Mouse (Mus musculus) mouse embryonic stem cell (cell line): Measurements from ENCODE around the gene Spn.

Source experiments
- in situ Hi-C, 2 experiments: fragments of 300-500 bp; cut with MboI; formaldehyde crosslinking; loops; 1 replicate in 1 of 2; 3 replicates in 1 of 2; pipeline ENCODE4 v1.14.3; 2019 to 2020; ENCODE audit warnings: low sequenced_read_pairs in 2 of 2, low pct_unique_long_range_greater_than_20kb in 1 of 2, mixed read lengths in 1 of 2; ENCODE audit not compliant: unreplicated experiment in 1 of 2

Spn gene

DNA sequence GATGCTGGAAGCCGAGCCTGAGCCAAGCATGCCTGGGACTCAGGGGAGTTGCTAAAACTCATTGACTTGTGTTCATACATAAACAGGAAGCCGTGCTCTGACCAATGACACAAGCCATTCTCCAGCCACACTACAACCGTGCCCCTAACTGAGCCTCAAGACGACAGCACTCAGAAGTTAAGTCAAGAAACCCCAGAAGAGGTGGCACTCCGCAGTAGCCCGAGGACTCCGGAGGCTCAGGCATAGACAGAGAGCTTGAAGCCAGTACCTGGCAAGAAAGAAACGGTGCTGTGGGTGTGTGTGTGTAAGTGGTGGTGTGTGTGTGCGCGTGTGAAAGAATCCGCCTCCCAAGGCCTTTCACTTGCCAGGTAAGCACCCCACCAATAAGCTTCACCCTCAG, 22.7 kb downstream of the Spn start:
- in situ Hi-C loops, result no loop called here

DNA sequence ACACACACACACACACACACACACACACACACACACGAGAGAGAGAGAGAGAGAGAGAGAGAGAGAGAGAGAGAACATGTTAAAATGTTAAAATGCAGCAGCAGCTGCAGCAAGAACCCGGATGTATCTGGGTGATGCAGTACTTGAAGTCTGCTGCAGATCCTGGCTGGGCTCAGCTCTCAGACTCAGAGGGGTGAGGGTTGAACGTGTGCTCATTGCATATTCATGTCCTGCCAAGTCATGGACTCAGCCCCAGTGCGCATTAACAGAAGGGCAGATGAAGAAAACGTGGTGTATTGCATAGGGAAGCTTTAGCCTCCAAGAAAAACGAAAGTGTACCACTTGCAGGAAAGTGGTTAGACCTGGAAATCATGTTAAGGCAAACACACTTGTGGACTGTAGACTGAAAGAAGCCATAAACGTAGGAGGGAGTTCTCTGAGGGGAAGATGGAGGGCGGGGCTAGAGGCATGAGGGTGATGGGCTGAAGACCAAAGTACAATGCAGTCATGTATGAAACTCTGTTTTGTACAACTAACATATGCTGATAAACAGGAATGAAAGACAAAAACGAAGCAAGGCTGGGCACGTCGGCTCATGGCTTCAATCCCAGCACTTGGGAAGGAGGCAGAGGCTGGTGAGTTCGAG, 23.9 kb downstream of the Spn start:
- in situ Hi-C loops, result no loop called here

DNA sequence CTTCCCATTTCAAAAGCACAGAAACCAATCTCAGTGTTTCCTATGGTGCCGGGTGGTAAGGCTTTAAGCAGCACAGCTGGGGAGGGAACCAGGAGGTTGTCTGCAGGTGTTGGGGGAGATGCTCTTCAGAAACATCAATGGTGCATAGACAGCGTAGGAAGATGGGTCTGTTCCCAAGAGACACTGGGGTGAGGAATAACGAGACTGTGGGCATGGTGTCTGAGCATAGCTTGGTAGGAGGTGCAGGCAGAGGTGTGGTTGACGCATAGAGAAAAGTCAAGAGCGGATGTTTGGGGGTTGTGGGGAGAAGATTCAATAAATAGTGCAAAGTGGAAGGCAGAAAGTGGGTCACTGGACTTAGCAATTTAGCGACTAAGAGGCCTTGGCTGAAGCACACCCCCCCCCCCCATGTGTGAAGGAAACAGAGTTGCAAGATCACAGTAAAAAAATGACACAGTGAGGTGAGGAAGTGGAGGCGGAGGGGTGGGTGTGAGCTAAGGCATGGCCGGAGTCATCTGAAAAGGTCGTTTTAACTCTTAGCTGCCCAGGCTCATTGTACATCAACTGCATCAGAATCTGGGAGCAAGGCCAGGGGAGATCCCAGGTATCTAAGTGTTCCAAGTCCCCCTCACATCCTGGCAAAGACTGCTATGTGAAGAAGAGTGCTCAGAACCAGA, 24.6 kb downstream of the Spn start:
- in situ Hi-C loops, result no loop called here

DNA sequence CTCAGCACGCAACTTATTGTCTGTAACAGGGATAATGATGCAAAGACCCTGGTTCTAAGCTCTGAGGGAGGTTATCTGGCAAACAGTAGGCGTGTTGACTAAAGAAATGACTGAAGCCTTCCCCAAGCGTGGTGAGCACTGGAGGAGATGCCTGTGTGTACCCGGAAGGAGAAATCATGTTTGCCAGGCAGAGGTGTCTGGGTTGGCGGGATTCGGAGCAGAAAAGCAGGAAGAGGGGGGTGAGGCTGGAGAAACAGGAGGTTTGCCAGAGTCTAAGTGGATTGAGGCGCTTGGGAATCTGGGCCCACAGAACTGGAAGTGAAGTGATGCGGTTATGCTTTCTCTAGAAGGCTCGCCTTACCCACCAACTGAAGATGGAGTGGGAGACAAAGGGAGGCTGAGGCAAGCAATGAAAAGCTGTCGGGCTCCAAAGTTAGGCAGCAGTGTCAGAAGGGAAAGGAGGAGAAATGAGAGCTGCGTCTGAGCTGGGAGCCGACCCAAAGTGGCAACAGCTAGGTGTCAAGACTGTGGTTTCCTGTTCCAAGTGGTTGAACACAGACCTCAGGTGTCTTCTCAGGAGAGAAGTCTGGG, 25.3 kb downstream of the Spn start:
- in situ Hi-C loops, result no loop called here

DNA sequence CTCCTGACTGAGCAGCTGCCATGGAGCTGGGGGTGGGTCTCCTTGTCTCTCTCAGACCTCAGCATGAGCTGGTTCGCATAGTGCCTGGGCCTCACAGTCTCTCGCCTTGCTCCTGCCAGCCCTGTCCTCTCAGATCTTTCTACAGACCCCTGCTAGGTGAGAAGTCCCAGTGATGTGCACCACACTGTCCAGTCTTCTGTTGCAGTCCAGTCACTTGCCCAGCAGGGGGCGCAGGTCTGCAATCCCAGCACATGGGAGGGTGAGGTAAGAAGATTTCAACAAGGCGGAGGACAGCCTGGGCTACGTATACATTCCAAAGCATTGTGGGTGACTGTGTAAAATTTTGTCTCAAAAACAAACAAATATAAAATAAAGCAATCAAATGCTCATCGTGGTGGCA, 26.2 kb downstream of the Spn start:
- in situ Hi-C loops, result no loop called here

DNA sequence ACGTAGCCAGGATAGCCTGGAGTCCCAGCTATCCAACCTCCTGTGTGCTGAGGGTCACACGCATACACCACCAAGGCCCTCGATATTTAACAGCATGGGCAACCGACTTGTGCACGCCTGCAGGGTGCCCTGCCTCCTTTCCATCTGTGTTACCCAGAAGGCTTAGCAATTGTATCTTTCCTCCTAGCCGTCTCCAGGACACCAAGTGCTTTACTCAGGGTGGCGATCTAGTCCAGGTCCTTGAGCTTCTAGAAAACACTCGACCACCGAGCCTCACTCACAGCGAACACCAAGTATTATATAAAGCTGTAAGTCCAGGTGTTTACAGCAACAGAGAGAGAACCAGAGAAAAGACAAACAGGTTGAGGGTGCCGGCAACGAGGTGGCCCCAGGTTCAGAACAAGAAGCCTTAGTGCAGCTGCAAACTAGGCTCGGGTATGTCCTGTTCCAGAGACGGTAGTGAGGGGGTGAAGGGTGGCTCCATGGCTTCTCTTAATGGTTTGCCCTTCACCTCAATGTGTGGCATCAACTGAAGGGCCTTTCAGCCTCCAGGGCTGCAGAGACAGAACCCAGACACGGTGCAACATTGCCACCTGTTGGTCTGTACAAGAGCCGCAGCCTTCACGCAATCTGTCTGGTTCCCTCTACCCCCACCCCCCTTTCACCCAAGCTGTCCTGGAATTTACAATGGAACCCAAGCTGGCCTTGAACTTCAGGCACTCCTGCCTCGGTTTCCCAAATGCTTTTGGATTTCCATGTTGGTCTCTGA, 27.2 kb downstream of the Spn start:
- in situ Hi-C loops, result no loop called here

DNA sequence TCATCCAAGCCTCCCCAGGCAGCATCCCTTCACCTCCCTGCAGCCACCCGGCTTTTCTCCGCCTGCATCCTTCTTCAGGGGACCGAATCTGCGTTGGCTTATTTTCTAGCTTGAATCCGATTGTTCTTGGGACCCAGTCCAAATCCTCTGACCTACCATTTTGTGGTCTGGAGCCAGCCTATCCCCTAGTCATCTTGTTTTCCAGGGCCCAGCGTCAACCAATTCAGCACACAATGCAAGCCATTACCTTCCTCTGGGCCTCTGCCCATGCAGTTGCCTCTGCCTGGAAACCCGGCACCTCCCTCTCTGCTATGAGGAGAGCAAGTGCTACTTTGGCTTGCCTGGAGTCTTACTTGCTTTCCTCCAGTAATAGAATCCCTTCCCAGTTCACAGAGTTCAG, 32.1 kb downstream of the Spn start:
- in situ Hi-C loops, result loop anchor here in 1 of 2 experiments (10.0 kb wide), 1 partner anchor 271 kb away; the partner anchor contains the start of gene 4930451I11Rik

DNA sequence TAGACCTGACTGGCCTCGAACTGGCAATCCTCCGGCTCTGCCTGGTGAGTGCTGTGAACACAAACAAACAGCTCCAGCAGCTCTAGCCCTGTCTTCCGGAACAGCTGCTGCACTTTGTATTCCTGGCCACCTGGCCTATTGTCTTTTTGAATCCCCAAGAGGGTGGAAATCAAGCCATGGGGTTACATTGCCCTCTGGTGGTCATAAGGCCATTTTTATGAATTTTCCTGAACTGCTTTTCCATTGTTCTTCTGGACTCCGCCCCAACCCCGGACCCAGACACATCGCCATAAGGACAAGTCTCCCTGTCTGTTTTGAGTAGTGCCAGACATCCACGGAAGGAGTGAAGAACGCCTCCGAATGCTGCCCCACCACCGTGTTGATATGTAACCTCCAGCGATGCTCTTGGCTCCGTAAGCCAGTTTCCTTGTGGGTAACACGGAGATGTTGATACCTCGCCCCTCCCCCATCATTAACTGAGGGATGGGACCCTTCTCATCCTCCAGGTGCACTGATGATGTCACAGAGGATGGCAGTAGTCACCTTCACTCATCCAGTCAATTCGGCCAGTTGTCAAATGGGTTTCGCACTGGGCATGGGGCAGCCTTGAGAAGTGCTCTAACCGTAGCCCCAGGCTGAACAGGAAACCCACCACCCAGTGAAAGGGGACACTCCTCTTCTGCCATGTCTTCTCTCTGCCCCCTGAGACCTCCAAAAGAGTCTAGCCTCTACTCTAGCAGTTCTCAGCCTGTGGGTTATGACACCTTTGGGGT, 32.9 kb downstream of the Spn start:
- in situ Hi-C loops, result loop anchor here in 1 of 2 experiments (10.0 kb wide), 1 partner anchor 270 kb away; the partner anchor contains the start of gene 4930451I11Rik

DNA sequence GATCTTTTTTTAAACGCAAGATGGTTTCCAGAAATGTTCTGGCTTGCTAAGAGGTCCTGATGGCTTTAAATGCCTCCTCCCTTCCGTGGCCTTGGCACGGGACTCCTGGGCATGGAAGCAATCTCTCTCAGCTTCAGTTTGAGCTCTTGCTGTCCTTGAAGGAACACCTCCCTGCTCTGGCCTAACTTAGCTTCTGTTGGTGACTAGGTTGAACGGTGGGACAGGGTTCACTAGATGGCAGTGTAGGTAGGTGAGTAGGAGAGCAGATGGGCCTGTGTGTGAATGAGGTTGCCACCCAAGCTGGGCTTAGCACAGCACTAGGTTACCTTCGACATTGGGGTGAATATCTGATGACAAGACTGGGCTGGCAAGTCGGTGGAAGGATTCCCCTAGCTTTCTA, 33.7 kb downstream of the Spn start:
- in situ Hi-C loops, result loop anchor here in 1 of 2 experiments (10.0 kb wide), 1 partner anchor 269 kb away; the partner anchor contains the start of gene 4930451I11Rik

DNA sequence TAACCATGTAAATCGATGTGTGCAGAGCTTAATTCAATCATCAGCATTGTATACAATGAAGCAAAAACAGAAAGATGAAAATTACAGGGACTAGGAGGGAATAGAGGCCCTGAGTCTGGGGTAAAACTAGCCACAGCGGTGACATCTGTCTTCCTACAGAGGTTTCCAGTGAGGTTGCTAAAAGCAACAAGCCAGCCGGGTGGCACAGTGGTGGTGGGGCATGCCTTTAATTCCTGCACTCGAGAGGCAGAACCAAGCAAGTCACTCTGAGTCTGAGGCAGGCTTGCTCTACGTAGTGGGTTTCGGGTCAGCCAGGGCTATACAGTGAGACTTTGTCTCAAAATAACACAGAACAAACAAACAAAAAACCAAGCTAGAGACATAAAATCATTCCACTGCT, 35.5 kb downstream of the Spn start:
- in situ Hi-C loops, result loop anchor here in 1 of 2 experiments (10.0 kb wide), 1 partner anchor 267 kb away; the partner anchor contains the start of gene 4930451I11Rik

DNA sequence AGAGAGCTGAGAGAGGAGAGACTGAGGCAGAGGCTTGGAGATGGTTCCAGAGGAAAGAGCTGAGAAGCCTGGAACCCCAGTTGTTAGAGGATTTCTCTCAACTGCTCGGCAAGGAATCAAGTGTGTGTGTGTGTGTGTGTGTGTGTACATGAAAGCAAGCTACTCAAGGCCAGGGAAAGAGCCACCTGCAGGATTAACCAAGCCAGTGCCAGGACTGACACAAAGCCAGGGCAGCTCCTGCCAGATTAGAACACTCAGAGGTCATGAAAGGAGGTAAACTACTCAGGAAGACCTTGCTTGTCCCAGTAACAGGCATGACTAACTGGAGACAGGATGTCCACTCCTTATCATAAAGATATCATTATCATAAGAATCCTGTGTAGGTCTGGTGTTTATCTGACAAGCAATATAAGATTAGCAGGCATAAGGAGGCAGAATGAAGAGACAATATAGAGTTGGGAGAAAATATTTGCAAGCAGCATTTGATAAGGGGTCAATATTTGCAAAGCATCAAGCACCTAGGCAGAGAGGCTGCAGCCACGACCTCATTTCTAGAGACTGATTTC, 36.1 kb downstream of the Spn start:
- in situ Hi-C loops, result loop anchor here in 1 of 2 experiments (10.0 kb wide), 1 partner anchor 267 kb away; the partner anchor contains the start of gene 4930451I11Rik

DNA sequence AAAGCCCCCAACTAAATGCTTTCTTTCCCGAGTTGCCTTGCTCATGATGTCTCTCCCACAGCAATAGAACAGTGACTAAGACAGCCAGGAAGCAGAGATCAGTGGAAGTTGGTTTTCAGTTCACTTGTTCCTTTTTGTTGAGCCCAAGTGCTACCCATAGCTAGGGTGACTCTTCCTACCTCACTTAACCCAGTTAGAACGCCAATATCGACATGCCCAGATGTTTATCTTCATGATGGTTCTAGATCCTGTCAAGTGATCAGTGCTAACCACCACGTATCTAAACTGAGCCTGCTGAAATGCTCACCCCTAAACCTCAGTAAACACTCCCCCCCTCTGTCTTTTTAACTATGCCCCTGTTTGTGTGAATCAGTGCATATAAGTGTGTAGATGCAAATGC, 38.1 kb downstream of the Spn start:
- in situ Hi-C loops, result loop anchor here in 1 of 2 experiments (10.0 kb wide), 1 partner anchor 285 kb away; no protein-coding TSS in a partner anchor

DNA sequence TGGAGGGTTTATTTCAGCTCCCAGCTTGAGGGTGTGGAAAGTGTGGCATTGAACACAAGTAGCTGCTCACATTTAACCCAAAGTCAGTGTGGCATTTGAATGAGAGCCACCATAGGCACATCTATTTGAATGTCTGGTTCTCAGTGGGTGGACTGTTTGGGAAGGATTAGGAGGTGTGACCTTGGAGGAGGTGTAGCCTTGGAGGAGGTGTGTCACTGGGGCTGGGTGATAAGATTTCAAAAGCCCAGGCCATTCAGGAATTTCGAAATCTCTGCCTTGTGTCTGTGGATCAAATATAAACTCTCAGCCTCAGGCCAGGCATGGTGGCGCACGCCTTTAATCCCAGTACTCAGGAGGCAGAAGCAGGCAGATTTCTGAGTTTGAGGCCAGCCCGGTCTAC, 38.7 kb downstream of the Spn start:
- in situ Hi-C loops, result loop anchor here in 1 of 2 experiments (10.0 kb wide), 1 partner anchor 284 kb away; no protein-coding TSS in a partner anchor

DNA sequence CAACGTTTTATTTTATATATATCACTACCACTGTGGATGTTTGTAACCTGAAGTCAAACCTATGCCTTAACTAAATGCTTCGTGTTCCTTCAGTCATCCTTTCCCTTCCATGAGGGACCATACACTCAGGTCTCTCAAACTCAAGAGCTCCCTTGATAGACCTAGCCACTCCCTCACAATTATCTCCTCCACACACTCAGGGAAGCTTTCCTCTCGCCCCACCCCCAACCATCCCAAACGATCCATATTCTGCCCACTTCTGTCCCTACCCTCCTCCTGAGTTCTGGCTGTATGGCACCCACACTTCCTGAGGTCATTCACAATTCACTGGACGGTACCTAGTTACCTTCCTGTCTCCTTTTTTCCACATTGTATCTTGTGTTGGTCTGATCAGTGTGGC, 39.1 kb downstream of the Spn start:
- in situ Hi-C loops, result loop anchor here in 1 of 2 experiments (10.0 kb wide), 1 partner anchor 284 kb away; no protein-coding TSS in a partner anchor

DNA sequence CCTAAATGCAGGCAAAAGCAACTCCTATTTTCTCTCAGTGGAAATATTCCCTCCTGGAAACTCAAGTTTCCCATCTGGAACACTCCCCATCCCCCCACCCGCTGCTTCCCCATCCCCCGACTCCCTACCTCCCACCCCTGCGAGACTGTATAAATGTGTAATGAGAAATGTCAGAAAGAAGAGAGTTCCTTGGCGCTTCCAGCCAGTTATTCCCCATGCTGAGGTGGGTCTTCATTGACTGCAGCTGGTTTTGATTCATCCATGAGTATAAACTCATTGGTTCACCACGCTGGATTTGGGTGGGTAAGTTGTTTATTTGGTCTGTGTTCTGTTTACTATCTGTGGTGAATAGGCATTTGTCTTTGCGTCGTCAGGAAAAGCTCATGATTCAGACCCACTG, 41.2 kb downstream of the Spn start:
- in situ Hi-C loops, result loop anchor here in 1 of 2 experiments (10.0 kb wide), 1 partner anchor 282 kb away; no protein-coding TSS in a partner anchor

DNA sequence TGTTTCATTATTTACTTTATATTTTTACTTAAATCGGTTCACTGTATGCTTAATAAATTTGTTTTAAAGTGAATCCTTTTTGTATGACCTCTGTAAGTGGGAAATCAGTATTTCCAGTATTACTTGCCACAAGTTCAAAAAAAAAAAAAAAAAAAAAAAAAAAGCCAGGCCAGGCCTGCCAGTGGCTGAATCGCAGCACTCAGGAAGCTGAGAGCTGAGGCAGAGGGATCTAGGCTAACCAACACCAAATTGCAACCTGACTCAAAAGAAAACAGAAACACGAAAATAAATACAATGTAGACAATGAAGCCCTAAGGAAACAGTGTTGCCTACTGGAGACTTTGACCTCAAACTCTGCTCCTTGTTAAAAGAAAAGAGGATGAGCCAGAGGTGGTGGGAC, 43.7 kb downstream of the Spn start:
- in situ Hi-C loops, result loop anchor here in 1 of 2 experiments (10.0 kb wide), 1 partner anchor 279 kb away; no protein-coding TSS in a partner anchor

DNA sequence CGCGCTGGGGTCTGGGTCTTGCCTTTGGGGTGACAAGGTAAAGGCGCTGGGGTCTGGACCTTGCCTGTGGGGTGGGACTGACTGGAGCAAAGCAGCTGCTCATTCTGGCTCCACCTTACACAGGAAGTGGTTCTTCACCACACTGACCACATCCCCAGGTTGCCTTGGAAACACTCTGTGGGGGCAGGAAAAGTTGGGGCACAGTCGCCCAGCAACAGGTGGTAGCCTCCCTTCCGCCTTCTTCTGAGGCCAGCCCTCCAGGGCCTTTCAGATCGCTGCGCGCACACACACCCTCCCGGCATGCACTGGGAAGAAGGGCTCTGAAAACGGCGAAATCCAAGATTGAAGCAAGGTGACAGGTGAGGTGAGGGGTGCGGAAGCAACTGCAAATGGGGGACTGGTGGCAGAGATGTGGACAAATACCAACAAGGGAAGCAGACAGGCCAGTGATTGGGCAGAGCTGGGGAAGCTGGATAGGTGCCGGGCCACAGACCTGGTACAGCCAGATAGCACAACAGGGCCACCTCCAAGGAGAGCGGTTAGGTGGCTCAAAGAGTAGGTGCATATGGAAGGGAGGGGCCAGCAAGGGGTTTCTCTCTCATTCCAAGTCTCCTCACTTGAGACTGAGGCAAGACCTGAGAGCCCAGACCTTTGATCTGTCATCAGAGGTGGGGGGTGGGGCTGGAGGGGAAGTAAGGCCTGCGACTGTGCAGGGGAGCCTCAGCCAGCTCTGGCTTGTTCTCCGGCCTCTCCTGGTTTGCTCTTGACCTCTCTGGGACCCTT, 46.3 kb downstream of the Spn start, which contains the start of gene AI467606:
Gene AI467606 (plus strand): TSS at position 246 of the 783 bp plus-strand sequence.
- in situ Hi-C loops, result loop anchor here in 1 of 2 experiments (10.0 kb wide), 1 partner anchor 277 kb away; no protein-coding TSS in a partner anchor
